Mouse (Mus musculus) hindbrain, embryonic 13.5 days (tissue): ENCODE results near the gene Tvp23a. TPM values are rescaled to one million over a fixed set of nuclear protein-coding genes. Genes with fewer than 3 reads are reported as not detected.

ENCODE experiments used
- ATAC-seq: fragments of 200-750 bp; cut with Nextera tagmentation; 2 replicates; pipeline ENCODE4 v1.8.0; 2017; ENCODE audit warnings: moderate TSS enrichment; ENCODE audit not compliant: low FRiP score
- H3K27ac ChIP-seq: fragments of 300-500 bp; sonication (generic); 2 replicates; pipeline ENCODE4 v1.5.1; 2015; ENCODE audit warnings: inconsistent platforms, mild to moderate bottlenecking, moderate library complexity
- H3K27me3 ChIP-seq: fragments of 300-500 bp; sonication (generic); 2 replicates; pipeline ENCODE4 v1.6.1; 2015; ENCODE audit warnings: mild to moderate bottlenecking, inconsistent platforms
- H3K36me3 ChIP-seq: fragments of 300-500 bp; sonication (generic); 2 replicates; pipeline ENCODE4 v1.6.1; 2015; ENCODE audit warnings: mild to moderate bottlenecking, inconsistent platforms
- H3K4me1 ChIP-seq: fragments of 300-500 bp; sonication (generic); replicated peaks from 2 replicates; pipeline ENCODE4 v1.6.1; 2015; ENCODE audit warnings: inconsistent platforms
- H3K4me2 ChIP-seq: fragments of 300-500 bp; sonication (generic); 2 replicates; pipeline ENCODE4 v1.6.1; 2015; ENCODE audit warnings: inconsistent platforms, mild to moderate bottlenecking, moderate library complexity
- H3K4me3 ChIP-seq: fragments of 300-500 bp; sonication (generic); 2 replicates; pipeline ENCODE4 v1.5.1; 2015; ENCODE audit warnings: mild to moderate bottlenecking, inconsistent platforms
- H3K9ac ChIP-seq: fragments of 300-500 bp; sonication (generic); 2 replicates; pipeline ENCODE4 v1.6.1; 2015; ENCODE audit warnings: mild to moderate bottlenecking, inconsistent platforms
- H3K9me3 ChIP-seq: fragments of 300-500 bp; sonication (generic); 2 replicates; pipeline ENCODE4 v1.6.1; 2016; ENCODE audit warnings: inconsistent platforms
- WGBS: fragments of 180-500 bp; shearing (Covaris S2); methylation state at CpG from one replicate; pipeline ENCODE4 v1.1.7; 2015; 5-methylcytosine and 5-hydroxymethylcytosine counted together
- polyA plus RNA-seq: library from polyadenylated mRNA; unstranded; fragments of >200 nt; fragmentation: Nextera tagmentation; extraction: Ambion mirVana; gene quantifications from 2 replicates; pipeline ENCODE4 v1.2.1, GENCODE M21; 2015

Gene Tvp23a
- 43.1 and 47.3 TPM in 2 replicates for polyA plus RNA-seq

DNA sequence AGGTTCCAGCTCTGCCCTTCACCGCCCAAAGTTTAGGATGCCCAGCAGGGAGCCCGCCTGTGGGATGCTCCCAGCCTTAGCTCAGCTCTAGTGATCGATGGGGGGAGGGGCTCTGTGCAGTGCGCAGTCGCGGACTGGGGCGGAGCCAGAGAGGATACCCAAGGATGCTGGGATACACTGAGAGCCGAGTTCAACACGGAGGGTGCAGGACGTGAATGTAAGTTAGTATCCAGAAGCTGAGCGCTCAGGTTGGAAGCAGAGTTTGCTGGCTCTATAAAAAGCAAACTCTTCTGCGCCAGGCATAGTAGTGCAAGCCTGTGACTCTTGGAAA, at the start of gene Tvp23a:
Tvp23a (minus strand) TSS at position 99 of the 331 bp plus-strand sequence.
- Histone ChIP-seq H3K4me3 (peak within 1 kb of the TSS; percentile 65), H3K9me3 (no peaks in the 10 kb centered on the region), H3K4me1 (peaks cover 52% of the 10 kb centered on the region), H3K4me2 (peak within 1 kb of the TSS; percentile 85), H3K9ac (peak within 1 kb of the TSS; percentile 88), H3K27ac (peak within 1 kb of the TSS; percentile 92), H3K36me3 (no peaks in the 10 kb centered on the region), H3K27me3 (no peaks in the 10 kb centered on the region)
- under 1% methylated on average over 12 of the region's 12 CpGs for WGBS
- peak; percentile 97 for ATAC-seq

- H3K27ac ChIP-seq, result no peak overlapping the region
- 76% methylated on average over 2 of the region's 2 CpGs for WGBS
Observed at GRCm38 (mm10) chr16:10495824-10496298, 48.7 kb upstream of the Tvp23a start.

GRCm38 (mm10) chr16:10492587-10492986, 45.4 kb upstream of the Tvp23a start:
- ATAC-seq, result no peak
- H3K9me3 ChIP-seq, result no peaks in the 10 kb centered on the region
- no peak overlapping the region for H3K27ac ChIP-seq
- H3K27me3 ChIP-seq, result peaks cover 28% of the 10 kb centered on the region
- H3K4me1 ChIP-seq, result peaks cover 5% of the 10 kb centered on the region; the same call in 1 of the 2 replicates
- H3K36me3 ChIP-seq, result no peaks in the 10 kb centered on the region
- H3K4me2 ChIP-seq, result no peak overlapping the region
- H3K9ac ChIP-seq, result no peak overlapping the region
- no peak overlapping the region for H3K4me3 ChIP-seq
- WGBS, result 83% methylated on average over 3 of the region's 3 CpGs

More at GRCm38 (mm10) chr16:10495824-10496298, 48.7 kb upstream of the Tvp23a start:
- Histone ChIP-seq H3K27me3 (peaks cover 4% of the 10 kb centered on the region; the same call in 1 of the 2 replicates), H3K4me1 (no peaks in the 10 kb centered on the region), H3K9me3 (no peaks in the 10 kb centered on the region), H3K4me2 (no peak overlapping the region), H3K4me3 (no peak overlapping the region), H3K36me3 (no peaks in the 10 kb centered on the region), H3K9ac (no peak overlapping the region)
- ATAC-seq, result no peak

GRCm38 (mm10) chr16:10491716-10492115, 44.6 kb upstream of the Tvp23a start:
- no peak overlapping the region for H3K9ac ChIP-seq
- peaks cover 5% of the 10 kb centered on the region; the same call in 1 of the 2 replicates for H3K4me1 ChIP-seq
- H3K4me3 ChIP-seq, result no peak overlapping the region
- H3K36me3 ChIP-seq, result no peaks in the 10 kb centered on the region
- H3K27me3 ChIP-seq, result peaks cover 28% of the 10 kb centered on the region
- no peak overlapping the region for H3K27ac ChIP-seq
- no peak overlapping the region for H3K4me2 ChIP-seq
- no peaks in the 10 kb centered on the region for H3K9me3 ChIP-seq
- ATAC-seq, result no peak
- 88% methylated on average over 4 of the region's 4 CpGs for WGBS

- no peak overlapping the region for H3K27ac ChIP-seq
- H3K36me3 ChIP-seq, result no peaks in the 10 kb centered on the region
- H3K4me3 ChIP-seq, result no peak overlapping the region
- peaks cover 5% of the 10 kb centered on the region; the same call in 1 of the 2 replicates for H3K4me1 ChIP-seq
- H3K27me3 ChIP-seq, result peaks cover 28% of the 10 kb centered on the region
- 85% methylated on average over 18 of the region's 18 CpGs for WGBS
- no peak for ATAC-seq
- no peak overlapping the region for H3K9ac ChIP-seq
- no peak overlapping the region for H3K4me2 ChIP-seq
- H3K9me3 ChIP-seq, result no peaks in the 10 kb centered on the region
Observed at GRCm38 (mm10) chr16:10490503-10491150, 43.5 kb upstream of the Tvp23a start.

GRCm38 (mm10) chr16:10489904-10490457, 42.8 kb upstream of the Tvp23a start:
- peak overlapping the region; percentile 30 for H3K4me2 ChIP-seq

GRCm38 (mm10) chr16:10489483-10489882, 42.3 kb upstream of the Tvp23a start:
- no peak for ATAC-seq
- 14% methylated on average over 9 of the region's 9 CpGs for WGBS
- H3K9ac ChIP-seq, result peak overlapping the region; percentile 39; the same call in 1 of the 2 replicates
- H3K4me2 ChIP-seq, result peak overlapping the region; percentile 30
- H3K27ac ChIP-seq, result no peak overlapping the region
- H3K9me3 ChIP-seq, result no peaks in the 10 kb centered on the region
- peaks cover 28% of the 10 kb centered on the region for H3K27me3 ChIP-seq
- H3K4me3 ChIP-seq, result 0 out of 2 replicates have a peak overlapping the region, but pooled peaks have one; percentile 2
- H3K36me3 ChIP-seq, result no peaks in the 10 kb centered on the region
- peaks cover 5% of the 10 kb centered on the region; the same call in 1 of the 2 replicates for H3K4me1 ChIP-seq

More at GRCm38 (mm10) chr16:10489904-10490457, 42.8 kb upstream of the Tvp23a start:
- Histone ChIP-seq H3K27ac (no peak overlapping the region), H3K9ac (peak overlapping the region; percentile 39; the same call in 1 of the 2 replicates), H3K4me3 (0 out of 2 replicates have a peak overlapping the region, but pooled peaks have one; percentile 2), H3K27me3 (peaks cover 28% of the 10 kb centered on the region), H3K4me1 (peaks cover 5% of the 10 kb centered on the region; the same call in 1 of the 2 replicates), H3K36me3 (no peaks in the 10 kb centered on the region), H3K9me3 (no peaks in the 10 kb centered on the region)
- 26% methylated on average over 11 of the region's 14 CpGs for WGBS
- no peak for ATAC-seq

- Histone ChIP-seq H3K4me1 (peaks cover 5% of the 10 kb centered on the region; the same call in 1 of the 2 replicates), H3K9me3 (no peaks in the 10 kb centered on the region), H3K9ac (no peak overlapping the region), H3K27ac (no peak overlapping the region), H3K4me2 (no peak overlapping the region), H3K36me3 (no peaks in the 10 kb centered on the region), H3K4me3 (no peak overlapping the region), H3K27me3 (peaks cover 28% of the 10 kb centered on the region)
- no peak for ATAC-seq
- 90% methylated on average over 7 of the region's 7 CpGs for WGBS
Observed at GRCm38 (mm10) chr16:10488769-10489481, 41.8 kb upstream of the Tvp23a start.

DNA sequence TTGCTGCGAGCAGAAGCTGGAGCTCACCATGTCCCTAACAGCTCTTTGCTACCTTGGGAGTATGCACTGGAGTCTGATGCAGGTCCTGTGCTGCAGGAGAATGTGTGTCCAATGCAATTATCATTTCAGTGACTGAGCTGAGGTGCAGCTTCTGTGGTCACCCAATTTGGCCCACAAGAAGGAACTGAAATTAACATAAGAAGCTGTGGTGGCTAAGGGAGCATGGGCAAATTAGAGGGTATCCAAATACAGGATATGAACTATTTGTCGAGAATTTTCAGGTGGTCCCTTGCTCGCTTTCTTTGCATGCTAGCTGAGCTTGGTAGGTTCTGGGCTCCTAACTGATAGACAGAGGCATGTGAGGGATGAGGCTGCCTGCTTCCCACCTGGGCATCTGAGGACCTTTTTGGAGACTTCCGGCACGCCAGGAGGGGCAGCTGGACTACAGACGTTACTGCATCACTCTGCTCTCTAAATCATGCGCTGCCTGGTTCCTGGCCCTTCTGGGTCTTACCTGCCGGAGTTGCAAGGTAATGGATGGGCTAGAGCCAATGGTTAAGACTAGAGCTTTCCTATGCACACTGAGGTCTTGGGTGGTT, 40.8 kb upstream of the Tvp23a start:
- no peak overlapping the region for H3K4me3 ChIP-seq
- 86% methylated on average over 8 of the region's 8 CpGs for WGBS
- peaks cover 28% of the 10 kb centered on the region for H3K27me3 ChIP-seq
- no peaks in the 10 kb centered on the region for H3K36me3 ChIP-seq
- H3K27ac ChIP-seq, result no peak overlapping the region
- no peak for ATAC-seq
- H3K9me3 ChIP-seq, result no peaks in the 10 kb centered on the region
- H3K4me2 ChIP-seq, result no peak overlapping the region
- H3K4me1 ChIP-seq, result peaks cover 5% of the 10 kb centered on the region; the same call in 1 of the 2 replicates
- no peak overlapping the region for H3K9ac ChIP-seq

- 72% methylated on average over 3 of the region's 3 CpGs for WGBS
Observed at GRCm38 (mm10) chr16:10486993-10487392, 39.8 kb upstream of the Tvp23a start.

GRCm38 (mm10) chr16:10482343-10482742, 35.2 kb upstream of the Tvp23a start:
- ATAC-seq, result no peak
- 76% methylated on average over 4 of the region's 4 CpGs for WGBS
- Histone ChIP-seq H3K36me3 (no peaks in the 10 kb centered on the region), H3K9ac (no peak overlapping the region), H3K27ac (no peak overlapping the region), H3K4me3 (no peak overlapping the region), H3K4me1 (no peaks in the 10 kb centered on the region), H3K9me3 (no peaks in the 10 kb centered on the region), H3K27me3 (no peaks in the 10 kb centered on the region), H3K4me2 (no peak overlapping the region)

More at GRCm38 (mm10) chr16:10486993-10487392, 39.8 kb upstream of the Tvp23a start:
- Histone ChIP-seq H3K27ac (no peak overlapping the region), H3K4me1 (peaks cover 5% of the 10 kb centered on the region; the same call in 1 of the 2 replicates), H3K9me3 (no peaks in the 10 kb centered on the region), H3K4me2 (no peak overlapping the region), H3K36me3 (no peaks in the 10 kb centered on the region), H3K9ac (no peak overlapping the region), H3K4me3 (no peak overlapping the region), H3K27me3 (peaks cover 28% of the 10 kb centered on the region)
- no peak for ATAC-seq

- H3K4me3 ChIP-seq, result no peak within 1 kb of the TSS
- H3K9ac ChIP-seq, result no peak within 1 kb of the TSS
- no peaks in the 10 kb centered on the region for H3K4me1 ChIP-seq
- no peak within 1 kb of the TSS for H3K4me2 ChIP-seq
- WGBS, result 74% methylated on average over 5 of the region's 5 CpGs
- no peaks in the 10 kb centered on the region for H3K9me3 ChIP-seq
- H3K36me3 ChIP-seq, result no peaks in the 10 kb centered on the region
- no peaks in the 10 kb centered on the region for H3K27me3 ChIP-seq
- no peak for ATAC-seq
- H3K27ac ChIP-seq, result no peak within 1 kb of the TSS
Observed at GRCm38 (mm10) chr16:10479857-10480256, 32.7 kb upstream of the Tvp23a start, which contains the start of gene Ciita. Gene Ciita, plus strand, starts transcription at chr16:10480059.
